Mouse (Mus musculus): ENCODE measurements around the gene Gm49358. TPM values are rescaled to one million over a fixed set of nuclear protein-coding genes. Genes with fewer than 3 reads are reported as not detected.

Gm49358 gene
- polyA plus RNA-seq, 1 experiment from 2014 or later = not detected

DNA sequence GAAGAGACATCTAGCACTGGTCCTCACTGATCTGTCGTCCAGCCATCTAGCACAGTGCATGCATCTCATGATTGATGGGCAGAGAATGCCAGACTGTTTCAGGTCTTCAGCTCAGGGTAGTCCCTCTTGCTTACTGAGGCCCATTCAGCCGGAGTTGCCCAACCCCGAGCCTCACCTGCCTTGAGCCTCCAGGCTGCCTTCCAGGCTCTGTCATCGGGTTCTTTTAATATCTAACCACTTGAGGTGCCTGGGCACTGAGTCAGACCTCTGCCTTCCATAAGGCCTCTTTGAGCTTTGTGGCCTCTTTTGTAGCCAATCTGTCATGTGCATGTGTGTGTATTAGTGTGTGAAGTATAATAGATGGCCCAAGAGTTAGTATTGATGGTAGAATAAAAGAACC is 85.7 kb downstream of the Gm49358 start:
- ATAC-seq (ENCODE audit: low FRiP score, low read depth) = no peak
- H3K27ac ChIP-seq (replicated peaks) = no peak overlapping the region
- H3K27me3 ChIP-seq = peaks cover 6% of the 10 kb centered on the region; the same call in 1 of the 2 replicates
- no peak overlapping the region for H3K4me2 ChIP-seq (replicated peaks)
- no peaks in the 10 kb centered on the region for H3K36me3 ChIP-seq
- H3K4me3 ChIP-seq = no peak overlapping the region
- no peaks in the 10 kb centered on the region; the same call in 1 of the 2 replicates for H3K4me1 ChIP-seq
- no peaks in the 10 kb centered on the region for H3K9me3 ChIP-seq
- whole genome bisulfite sequencing = 90% methylated on average over 4 of the region's 4 CpGs
- H3K9ac ChIP-seq (replicated peaks) = no peak overlapping the region

DNA sequence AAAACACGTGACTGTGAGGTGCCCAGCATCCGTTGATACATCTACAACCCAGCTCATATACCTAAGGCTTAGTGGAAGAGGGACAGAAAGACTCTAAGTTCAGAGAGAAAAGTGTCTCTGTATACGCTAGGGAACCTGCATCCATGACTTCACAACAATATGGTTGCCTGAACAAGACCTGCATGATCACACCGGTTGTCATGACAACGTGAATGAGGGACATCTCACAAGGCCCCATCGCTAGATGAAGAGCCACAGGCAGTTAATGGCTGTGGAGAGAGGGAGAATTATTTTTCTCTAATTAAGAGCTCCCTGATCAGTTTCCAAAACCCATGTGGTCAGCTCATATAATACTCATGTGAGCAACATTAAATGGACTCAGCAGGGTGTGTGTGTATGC is 88.4 kb downstream of the Gm49358 start:
- 80% methylated on average over 6 of the region's 6 CpGs for WGBS

DNA sequence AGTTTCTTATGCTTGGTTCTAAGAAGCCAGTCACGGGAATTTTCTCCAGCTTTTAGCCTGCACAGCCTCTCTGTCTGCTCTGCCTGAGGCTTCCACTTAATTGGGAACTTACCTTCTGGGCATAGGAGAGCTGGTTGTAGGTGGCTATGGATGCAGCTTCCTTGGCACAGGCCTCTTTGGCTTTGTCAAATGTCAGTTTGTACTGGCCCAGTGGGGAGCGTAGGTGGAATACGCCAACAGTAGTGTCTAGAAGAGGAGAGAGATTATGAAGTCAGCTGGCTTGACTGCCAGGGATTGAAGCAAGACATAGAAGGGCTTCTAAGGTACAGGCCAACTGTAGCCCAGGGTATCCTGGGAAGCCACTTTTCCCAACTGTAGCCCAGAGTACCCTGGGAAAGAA is 89.7 kb downstream of the Gm49358 start:
- H3K9ac ChIP-seq (replicated peaks) = no peak overlapping the region
- H3K9me3 ChIP-seq = no peaks in the 10 kb centered on the region
- H3K4me1 ChIP-seq = no peaks in the 10 kb centered on the region; the same call in 1 of the 2 replicates
- H3K36me3 ChIP-seq = no peaks in the 10 kb centered on the region
- H3K27ac ChIP-seq (replicated peaks) = no peak overlapping the region
- ATAC-seq (ENCODE audit: low FRiP score, low read depth) = no peak
- WGBS = 83% methylated on average over 3 of the region's 3 CpGs
- peaks cover 6% of the 10 kb centered on the region; the same call in 1 of the 2 replicates for H3K27me3 ChIP-seq
- H3K4me2 ChIP-seq (replicated peaks) = no peak overlapping the region
- no peak overlapping the region for H3K4me3 ChIP-seq

More for the DNA sequence above, 88.4 kb downstream of the Gm49358 start:
- no peaks in the 10 kb centered on the region; the same call in 1 of the 2 replicates for H3K4me1 ChIP-seq
- H3K4me2 ChIP-seq (replicated peaks) = no peak overlapping the region
- H3K9ac ChIP-seq (replicated peaks) = no peak overlapping the region
- H3K27me3 ChIP-seq = peaks cover 6% of the 10 kb centered on the region; the same call in 1 of the 2 replicates
- no peak overlapping the region for H3K27ac ChIP-seq (replicated peaks)
- H3K4me3 ChIP-seq = no peak overlapping the region
- H3K36me3 ChIP-seq = no peaks in the 10 kb centered on the region
- no peaks in the 10 kb centered on the region for H3K9me3 ChIP-seq
- no peak for ATAC-seq (ENCODE audit: low FRiP score, low read depth)

DNA sequence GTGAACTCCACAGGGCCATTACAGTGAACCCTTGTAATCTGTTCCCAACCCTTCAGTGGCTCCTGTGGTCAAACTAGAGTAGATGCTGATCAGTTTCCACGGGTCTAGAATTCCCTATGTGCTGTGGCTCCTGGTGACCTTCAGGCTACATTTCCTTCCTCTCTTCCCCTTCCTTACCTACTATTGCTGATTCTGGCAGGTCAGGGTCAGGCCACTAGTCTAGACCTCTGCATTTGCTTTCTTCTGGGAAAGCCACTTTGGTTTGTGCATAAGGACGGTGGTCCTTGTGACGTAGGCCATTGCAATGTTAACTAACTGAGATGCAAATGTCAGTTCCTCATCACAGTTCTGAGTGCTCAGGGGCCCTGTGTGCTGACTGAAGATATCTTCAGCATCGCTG is 96.6 kb downstream of the Gm49358 start:
- H3K9me3 ChIP-seq = no peaks in the 10 kb centered on the region
- no peak overlapping the region for H3K4me2 ChIP-seq (replicated peaks)
- no peak overlapping the region for H3K9ac ChIP-seq (replicated peaks)
- H3K27ac ChIP-seq (replicated peaks) = no peak overlapping the region
- H3K4me1 ChIP-seq = no peaks in the 10 kb centered on the region
- no peaks in the 10 kb centered on the region for H3K36me3 ChIP-seq
- no peak overlapping the region for H3K4me3 ChIP-seq
- ATAC-seq (ENCODE audit: low FRiP score, low read depth) = no peak
- 88% methylated on average over 4 of the region's 4 CpGs for WGBS
- no peaks in the 10 kb centered on the region for H3K27me3 ChIP-seq

DNA sequence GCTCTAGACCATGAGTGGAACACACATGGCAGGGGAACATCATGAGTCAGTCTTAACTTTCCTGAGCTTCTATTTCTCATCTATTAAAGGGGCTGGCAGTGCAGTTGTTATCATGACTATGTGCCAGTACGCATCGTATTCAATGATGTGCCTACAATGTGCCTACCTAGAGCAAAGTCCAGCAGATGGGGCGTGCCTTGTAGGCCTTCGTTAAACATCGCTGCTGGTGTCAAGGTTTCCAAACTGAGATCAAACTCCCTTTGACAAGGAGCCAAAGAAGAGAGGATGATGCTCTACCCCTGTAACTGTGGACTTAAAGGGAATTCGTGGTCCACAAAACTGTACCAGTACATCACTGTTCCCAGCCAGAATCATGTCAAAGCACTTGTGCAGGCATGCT is 98.7 kb downstream of the Gm49358 start:
- Histone ChIP-seq H3K9me3 (no peaks in the 10 kb centered on the region), H3K4me3 (no peak overlapping the region), H3K4me1 (no peaks in the 10 kb centered on the region), H3K27ac (replicated peaks) (no peak overlapping the region), H3K27me3 (no peaks in the 10 kb centered on the region), H3K36me3 (no peaks in the 10 kb centered on the region), H3K9ac (replicated peaks) (no peak overlapping the region), H3K4me2 (replicated peaks) (no peak overlapping the region)
- 91% methylated on average over 6 of the region's 6 CpGs for WGBS
- no peak for ATAC-seq (ENCODE audit: low FRiP score, low read depth)

DNA sequence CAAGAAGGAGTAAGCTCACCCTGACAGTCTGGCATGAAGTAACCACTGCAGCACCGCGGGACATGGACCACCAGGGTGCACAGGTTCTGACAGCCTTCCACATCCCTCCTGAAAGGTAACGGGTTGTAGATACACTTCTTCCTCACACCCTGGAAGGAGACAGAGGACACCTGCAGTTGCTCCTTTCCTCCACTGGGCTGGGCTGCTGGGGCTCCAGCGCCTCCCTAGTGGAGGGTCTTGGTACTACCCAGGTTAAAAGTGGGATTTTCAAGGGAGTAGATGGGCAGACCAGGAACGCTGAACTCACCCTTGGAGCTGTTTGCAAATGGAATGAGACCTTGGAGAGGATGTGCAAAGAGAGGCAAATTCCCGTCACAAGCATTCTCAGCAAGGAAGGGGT is 99.7 kb downstream of the Gm49358 start:
- Histone ChIP-seq H3K36me3 (no peaks in the 10 kb centered on the region), H3K4me2 (replicated peaks) (no peak overlapping the region), H3K9me3 (no peaks in the 10 kb centered on the region), H3K27ac (replicated peaks) (no peak overlapping the region), H3K4me3 (no peak overlapping the region), H3K9ac (replicated peaks) (no peak overlapping the region), H3K27me3 (no peaks in the 10 kb centered on the region), H3K4me1 (no peaks in the 10 kb centered on the region)
- 89% methylated on average over 6 of the region's 6 CpGs for WGBS
- no peak for ATAC-seq (ENCODE audit: low FRiP score, low read depth)

DNA sequence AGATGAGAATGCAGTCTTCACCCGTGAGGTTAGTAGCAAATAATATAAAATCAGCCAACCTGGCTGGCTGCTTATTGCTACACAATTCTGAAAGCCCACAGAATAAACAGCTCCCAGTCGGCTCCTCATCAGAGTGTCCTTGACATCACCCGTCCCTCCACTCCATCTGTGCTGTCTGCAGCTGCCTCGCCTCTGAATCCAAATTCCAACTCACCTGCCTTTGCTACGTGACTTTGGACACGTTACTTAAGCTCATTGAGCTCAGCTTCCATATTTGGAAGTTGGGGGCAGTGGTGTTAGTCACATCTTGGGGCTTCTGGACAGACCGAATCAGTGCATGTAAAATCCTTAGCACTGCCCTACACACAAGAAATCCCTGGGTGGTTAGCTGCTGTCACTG is 108.3 kb downstream of the Gm49358 start:
- no peak for ATAC-seq (ENCODE audit: low FRiP score, low read depth)
- no peak overlapping the region for H3K4me2 ChIP-seq (replicated peaks)
- no peaks in the 10 kb centered on the region for H3K27me3 ChIP-seq
- WGBS = 85% methylated on average over 7 of the region's 7 CpGs
- no peak overlapping the region for H3K4me3 ChIP-seq
- no peaks in the 10 kb centered on the region for H3K36me3 ChIP-seq
- no peak overlapping the region for H3K27ac ChIP-seq (replicated peaks)
- no peak overlapping the region for H3K9ac ChIP-seq (replicated peaks)
- H3K4me1 ChIP-seq = no peaks in the 10 kb centered on the region
- H3K9me3 ChIP-seq = no peaks in the 10 kb centered on the region

DNA sequence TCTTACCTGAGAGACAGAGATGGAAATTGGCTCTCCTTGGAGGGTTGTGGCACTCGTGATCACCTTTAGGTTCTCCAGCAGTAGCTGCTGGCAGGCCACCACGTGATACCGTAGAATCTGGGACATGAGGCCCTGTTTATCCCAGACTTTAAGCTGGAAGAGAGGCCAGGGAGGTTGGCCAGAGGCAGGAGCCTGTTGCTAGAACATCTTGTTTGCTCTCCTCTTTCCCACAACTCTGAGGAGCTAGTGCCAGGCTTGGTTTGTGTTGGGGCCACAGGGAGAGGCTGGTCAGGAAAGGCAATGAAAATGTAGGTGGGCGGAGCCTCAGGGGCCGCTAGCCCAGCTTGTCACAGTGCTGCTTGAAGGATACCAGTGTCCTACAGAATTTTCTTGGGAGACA is 108.8 kb downstream of the Gm49358 start:
- H3K4me1 ChIP-seq = no peaks in the 10 kb centered on the region
- H3K4me2 ChIP-seq (replicated peaks) = no peak overlapping the region
- H3K27me3 ChIP-seq = no peaks in the 10 kb centered on the region
- no peaks in the 10 kb centered on the region for H3K36me3 ChIP-seq
- H3K9ac ChIP-seq (replicated peaks) = no peak overlapping the region
- no peaks in the 10 kb centered on the region for H3K9me3 ChIP-seq
- 78% methylated on average over 5 of the region's 5 CpGs for WGBS
- no peak overlapping the region for H3K27ac ChIP-seq (replicated peaks)
- no peak for ATAC-seq (ENCODE audit: low FRiP score, low read depth)
- no peak overlapping the region for H3K4me3 ChIP-seq

DNA sequence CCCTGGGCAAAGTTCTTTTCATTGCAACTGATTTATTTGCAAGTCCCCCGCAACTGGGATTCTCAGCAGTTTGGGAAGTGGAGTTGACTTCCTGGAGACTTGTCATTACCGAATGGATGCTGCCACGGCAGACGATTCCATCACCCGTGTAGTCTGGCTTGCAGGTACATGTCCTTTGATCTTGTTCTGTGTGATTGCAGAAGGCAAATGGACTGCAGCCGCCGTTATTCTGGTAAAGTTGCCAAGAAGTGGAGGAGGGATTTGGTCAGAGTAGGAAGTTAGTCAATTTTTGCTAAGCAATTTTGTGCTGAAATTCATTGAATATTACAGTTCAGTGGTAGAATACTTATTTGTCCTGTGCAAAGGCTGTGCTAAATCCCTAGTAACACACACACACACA is 114.9 kb downstream of the Gm49358 start:
- no peak overlapping the region for H3K9ac ChIP-seq (replicated peaks)
- 86% methylated on average over 7 of the region's 7 CpGs for WGBS
- no peaks in the 10 kb centered on the region for H3K9me3 ChIP-seq
- H3K27ac ChIP-seq (replicated peaks) = no peak overlapping the region
- no peaks in the 10 kb centered on the region for H3K27me3 ChIP-seq
- H3K36me3 ChIP-seq = no peaks in the 10 kb centered on the region
- ATAC-seq (ENCODE audit: low FRiP score, low read depth) = no peak
- no peaks in the 10 kb centered on the region for H3K4me1 ChIP-seq
- H3K4me3 ChIP-seq = no peak overlapping the region
- H3K4me2 ChIP-seq (replicated peaks) = no peak overlapping the region

DNA sequence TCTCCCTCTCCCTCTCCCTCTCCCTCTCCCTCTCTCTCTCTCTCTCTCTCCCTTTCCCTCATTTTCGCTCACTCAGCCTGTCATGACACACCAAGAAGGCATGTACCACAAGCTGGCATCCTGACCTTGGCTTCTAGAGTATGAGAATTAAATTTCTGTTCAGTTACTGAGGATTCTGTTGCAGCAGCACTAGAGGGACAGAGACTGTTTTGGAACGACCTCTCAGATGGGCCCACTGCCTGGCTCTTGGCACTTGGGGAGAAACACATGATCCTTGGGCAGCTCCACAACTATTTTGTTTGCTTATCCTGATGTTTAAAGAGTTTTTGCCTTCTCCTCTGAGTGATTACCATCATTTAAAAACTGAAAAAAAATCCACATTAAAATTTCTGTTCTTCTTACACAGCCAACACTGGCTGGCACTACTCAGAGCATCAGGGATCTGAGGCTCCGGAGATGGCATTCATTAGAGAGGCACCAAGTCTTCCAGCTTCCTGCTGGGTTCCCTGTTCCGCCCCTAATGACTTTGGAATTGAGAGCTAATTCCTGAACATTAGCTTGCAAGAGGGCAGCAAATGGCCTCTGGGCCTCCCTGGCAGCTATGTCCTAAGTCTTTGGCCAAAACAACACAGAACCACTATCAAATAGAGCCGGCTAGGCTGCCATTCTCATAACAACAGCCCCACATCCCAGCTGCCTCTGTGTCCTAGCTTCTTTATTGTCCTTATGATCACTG is 116.5 kb downstream of the Gm49358 start:
- WGBS = 41% methylated on average over 5 of the region's 5 CpGs
- no peak for ATAC-seq (ENCODE audit: low FRiP score, low read depth)
- no peaks in the 10 kb centered on the region for H3K27me3 ChIP-seq
- no peaks in the 10 kb centered on the region for H3K9me3 ChIP-seq
- H3K4me3 ChIP-seq = no peak overlapping the region
- H3K4me1 ChIP-seq = no peaks in the 10 kb centered on the region
- no peak overlapping the region for H3K9ac ChIP-seq (replicated peaks)
- H3K4me2 ChIP-seq (replicated peaks) = no peak overlapping the region
- no peak overlapping the region for H3K27ac ChIP-seq (replicated peaks)
- no peaks in the 10 kb centered on the region for H3K36me3 ChIP-seq

DNA sequence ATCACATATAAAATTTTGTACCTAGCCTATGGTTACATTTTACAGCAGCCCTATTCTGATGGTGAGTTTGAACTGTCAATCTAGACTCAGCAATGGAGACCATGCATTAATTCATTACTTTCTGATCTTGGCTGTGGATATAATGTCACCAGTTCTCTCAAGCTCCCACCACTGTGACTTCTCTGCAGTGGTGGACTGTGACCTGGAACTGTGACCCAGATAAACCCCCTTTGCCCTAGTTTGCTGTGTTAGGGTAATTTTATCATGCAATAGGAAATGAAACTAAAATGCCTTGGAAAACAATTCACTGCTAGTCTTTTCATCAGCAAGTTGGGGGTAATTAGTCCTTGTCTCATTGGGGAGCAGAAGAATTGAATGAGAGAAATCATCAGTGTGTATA is 117.7 kb downstream of the Gm49358 start:
- H3K36me3 ChIP-seq = no peaks in the 10 kb centered on the region
- no peaks in the 10 kb centered on the region for H3K27me3 ChIP-seq
- H3K9ac ChIP-seq (replicated peaks) = no peak overlapping the region
- no peak overlapping the region for H3K4me2 ChIP-seq (replicated peaks)
- ATAC-seq (ENCODE audit: low FRiP score, low read depth) = no peak
- no peaks in the 10 kb centered on the region for H3K4me1 ChIP-seq
- no peak overlapping the region for H3K27ac ChIP-seq (replicated peaks)
- no peaks in the 10 kb centered on the region for H3K9me3 ChIP-seq
- H3K4me3 ChIP-seq = no peak overlapping the region
